Mouse (Mus musculus) embryonic facial prominence, embryonic 11.5 days (tissue): ENCODE measurements around the gene Ndufa4l2. TPM values are rescaled to one million over a fixed set of nuclear protein-coding genes. Genes with fewer than 3 reads are reported as not detected.

Experiments used
- ATAC-seq: fragments of 200-750 bp; cut with Nextera tagmentation; replicated peaks from 2 replicates; pipeline ENCODE4 v1.8.0; 2017; ENCODE audit warnings: low read depth; ENCODE audit not compliant: insufficient number of reproducible peaks, low FRiP score, low TSS enrichment
- DNase-seq: peaks from one replicate; pipeline ENCODE4 v3.0.0-alpha.2; 2015; ENCODE audit warnings: low spot score
- H3K27ac ChIP-seq: fragments of 300-500 bp; sonication (generic); replicated peaks from 2 replicates; pipeline ENCODE4 v1.5.1; 2014; ENCODE audit warnings: mild to moderate bottlenecking, low read depth, low read length, control low read depth
- H3K27me3 ChIP-seq: fragments of 300-500 bp; sonication (generic); 2 replicates; pipeline ENCODE4 v1.6.1; 2014; ENCODE audit warnings: mild to moderate bottlenecking, low read length, moderate library complexity, mixed read lengths; ENCODE audit not compliant: control insufficient read depth, insufficient read depth
- H3K36me3 ChIP-seq: fragments of 300-500 bp; sonication (generic); replicated peaks from 2 replicates; pipeline ENCODE4 v1.6.1; 2014; ENCODE audit warnings: low read depth, mild to moderate bottlenecking, low read length, moderate library complexity, mixed read lengths; ENCODE audit not compliant: control insufficient read depth, insufficient read depth
- H3K4me1 ChIP-seq: fragments of 300-500 bp; sonication (generic); 2 replicates; pipeline ENCODE4 v1.6.1; 2014; ENCODE audit warnings: low read length, mixed read lengths; ENCODE audit not compliant: control insufficient read depth, insufficient read depth
- H3K4me2 ChIP-seq: fragments of 300-500 bp; sonication (generic); 2 replicates; pipeline ENCODE4 v1.6.1; 2014; ENCODE audit warnings: low read depth, mild to moderate bottlenecking, control low read depth, low read length, moderate library complexity
- H3K4me3 ChIP-seq: fragments of 300-500 bp; sonication (generic); 2 replicates; pipeline ENCODE4 v1.5.1; 2014; ENCODE audit warnings: low read depth, low read length, control low read depth
- H3K9ac ChIP-seq: fragments of 300-500 bp; sonication (generic); replicated peaks from 2 replicates; pipeline ENCODE4 v1.6.1; 2014; ENCODE audit warnings: mild to moderate bottlenecking, control low read depth, low read length
- H3K9me3 ChIP-seq: fragments of 300-500 bp; sonication (generic); replicated peaks from 2 replicates; pipeline ENCODE4 v1.6.1; 2016; ENCODE audit warnings: mild to moderate bottlenecking, low read length, inconsistent platforms, mixed read lengths; ENCODE audit not compliant: control insufficient read depth
- WGBS: fragments of 180-500 bp; shearing (Covaris S2); extraction: QIAGEN DNeasy Blood & Tissue Kit; methylation state at CpG from one replicate; pipeline ENCODE4 v1.1.7; 2014; 5-methylcytosine and 5-hydroxymethylcytosine counted together
- polyA plus RNA-seq: library from polyadenylated mRNA; unstranded; fragments of >200 nt; fragmentation: Nextera tagmentation; extraction: Ambion mirVana; gene quantifications from 2 replicates; pipeline ENCODE4 v1.2.1, GENCODE M21; 2014

Ndufa4l2 gene
- polyA plus RNA-seq, 1 experiment from 2014 or later, result 2.8 TPM

GRCm38 (mm10) chr10:127480833-127481813 lies 33.6 kb upstream of the Ndufa4l2 start:
- Histone ChIP-seq H3K4me1 (no peaks in the 10 kb centered on the region), H3K36me3 (no peaks in the 10 kb centered on the region; the same call in 1 of the 2 replicates), H3K27ac (no peak overlapping the region), H3K9ac (no peak overlapping the region), H3K27me3 (no peaks in the 10 kb centered on the region), H3K4me3 (no peak overlapping the region), H3K9me3 (no peaks in the 10 kb centered on the region), H3K4me2 (no peak overlapping the region)
- DNase-seq (no peak), ATAC-seq (no peak)
- 88% methylated on average over 19 of the region's 19 CpGs for WGBS

- Histone ChIP-seq H3K4me3 (no peak overlapping the region), H3K27ac (no peak overlapping the region), H3K9ac (no peak overlapping the region), H3K4me1 (no peaks in the 10 kb centered on the region), H3K4me2 (no peak overlapping the region), H3K27me3 (no peaks in the 10 kb centered on the region), H3K9me3 (no peaks in the 10 kb centered on the region), H3K36me3 (no peaks in the 10 kb centered on the region; the same call in none of the 2 replicates)
- DNase-seq (no peak), ATAC-seq (no peak)
- WGBS, result 90% methylated on average over 10 of the region's 10 CpGs
Observed at GRCm38 (mm10) chr10:127485235-127485634, 29.5 kb upstream of the Ndufa4l2 start.

GRCm38 (mm10) chr10:127488856-127489255 lies 25.9 kb upstream of the Ndufa4l2 start:
- no peak for ATAC-seq
- Histone ChIP-seq H3K9me3 (no peaks in the 10 kb centered on the region), H3K9ac (no peak overlapping the region), H3K27me3 (no peaks in the 10 kb centered on the region), H3K27ac (no peak overlapping the region), H3K4me2 (no peak overlapping the region), H3K4me3 (no peak overlapping the region), H3K36me3 (peaks cover 5% of the 10 kb centered on the region), H3K4me1 (no peaks in the 10 kb centered on the region)
- WGBS, result 86% methylated on average over 7 of the region's 7 CpGs
- DNase-seq, result no peak

- DNase-seq (no peak), ATAC-seq (no peak)
- no peak overlapping the region for H3K4me3 ChIP-seq
- 76% methylated on average over 18 of the region's 18 CpGs for WGBS
- no peak overlapping the region for H3K9ac ChIP-seq
- H3K9me3 ChIP-seq, result no peaks in the 10 kb centered on the region
- no peak overlapping the region for H3K4me2 ChIP-seq
- no peaks in the 10 kb centered on the region for H3K4me1 ChIP-seq
- H3K27me3 ChIP-seq, result no peaks in the 10 kb centered on the region
- H3K36me3 ChIP-seq, result peaks cover 13% of the 10 kb centered on the region
- H3K27ac ChIP-seq, result no peak overlapping the region
Observed at GRCm38 (mm10) chr10:127490160-127491127, 24.3 kb upstream of the Ndufa4l2 start.

GRCm38 (mm10) chr10:127491128-127491512 lies 23.6 kb upstream of the Ndufa4l2 start:
- H3K27me3 ChIP-seq, result no peaks in the 10 kb centered on the region
- no peak for ATAC-seq
- H3K9ac ChIP-seq, result no peak overlapping the region
- H3K4me3 ChIP-seq, result no peak overlapping the region
- no peaks in the 10 kb centered on the region for H3K4me1 ChIP-seq
- no peaks in the 10 kb centered on the region for H3K9me3 ChIP-seq
- H3K27ac ChIP-seq, result no peak overlapping the region
- H3K36me3 ChIP-seq, result peaks cover 15% of the 10 kb centered on the region
- no peak for DNase-seq
- no peak overlapping the region for H3K4me2 ChIP-seq
- 73% methylated on average over 8 of the region's 8 CpGs for WGBS

- no peak overlapping the region for H3K27ac ChIP-seq
- 66% methylated on average over 3 of the region's 3 CpGs for WGBS
- ATAC-seq, result no peak
- H3K36me3 ChIP-seq, result peaks cover 15% of the 10 kb centered on the region
- no peaks in the 10 kb centered on the region for H3K4me1 ChIP-seq
- H3K9ac ChIP-seq, result no peak overlapping the region
- no peak overlapping the region for H3K4me3 ChIP-seq
- DNase-seq, result no peak
- no peaks in the 10 kb centered on the region for H3K9me3 ChIP-seq
- no peaks in the 10 kb centered on the region for H3K27me3 ChIP-seq
- no peak overlapping the region for H3K4me2 ChIP-seq
Observed at GRCm38 (mm10) chr10:127492118-127492517, 22.6 kb upstream of the Ndufa4l2 start.

- ATAC-seq (no peak), DNase-seq (no peak)
- Histone ChIP-seq H3K4me1 (no peaks in the 10 kb centered on the region), H3K4me2 (no peak overlapping the region), H3K36me3 (peaks cover 15% of the 10 kb centered on the region), H3K27me3 (no peaks in the 10 kb centered on the region), H3K9ac (no peak overlapping the region), H3K4me3 (no peak overlapping the region), H3K27ac (no peak overlapping the region), H3K9me3 (no peaks in the 10 kb centered on the region)
- WGBS, result 93% methylated on average over 3 of the region's 3 CpGs
Observed at GRCm38 (mm10) chr10:127496156-127496555, 18.6 kb upstream of the Ndufa4l2 start.
